Mouse (Mus musculus) left cerebral cortex, postnatal 10 days (tissue): ENCODE results near the gene Phactr3. TPM values are rescaled to one million over a fixed set of nuclear protein-coding genes. Genes with fewer than 3 reads are reported as not detected.

Experiments used
- DNase-seq, 2 experiments: peaks; one replicate each; pipeline ENCODE4 v3.0.0; 2021 to 2022; ENCODE audit warnings: low spot score in 2 of 2, mixed read lengths in 1 of 2; ENCODE audit errors: extremely low spot score in 1 of 2
- intact Hi-C: fragments of 180-260 bp; cut with DNase I; formaldehyde crosslinking; loops from one replicate; pipeline ENCODE4 v1.15.1; 2025
- total RNA-seq, 2 experiments: library from RNA; stranded (reverse); gene quantifications; 2 replicates each; pipeline ENCODE4 v1.2.3; 2021

Gene Phactr3
- total RNA-seq, 2 experiments from 2014 or later = 139 to 146 TPM

DNA sequence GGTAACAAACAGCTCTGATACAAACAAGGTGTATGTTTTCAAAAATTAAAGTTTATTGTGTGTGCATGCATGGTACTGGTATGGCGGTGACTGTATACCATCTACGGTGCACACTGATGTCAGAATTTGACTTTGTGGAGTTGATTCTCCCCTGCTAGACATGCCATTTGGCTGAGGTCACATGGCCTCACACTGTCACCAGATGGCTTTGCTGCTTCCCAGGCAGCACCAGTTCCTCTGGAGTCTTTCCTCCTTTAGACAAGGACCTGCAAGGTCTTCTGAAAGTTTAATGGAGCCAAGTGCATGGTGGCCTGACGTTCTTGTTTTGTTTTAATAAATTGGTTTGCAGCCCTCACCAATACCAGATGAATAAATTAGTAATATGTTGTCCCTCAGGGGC lies 118.3 kb downstream of the Phactr3 start:
- DNase-seq = no peak
- intact Hi-C loops = no loop called here

DNA sequence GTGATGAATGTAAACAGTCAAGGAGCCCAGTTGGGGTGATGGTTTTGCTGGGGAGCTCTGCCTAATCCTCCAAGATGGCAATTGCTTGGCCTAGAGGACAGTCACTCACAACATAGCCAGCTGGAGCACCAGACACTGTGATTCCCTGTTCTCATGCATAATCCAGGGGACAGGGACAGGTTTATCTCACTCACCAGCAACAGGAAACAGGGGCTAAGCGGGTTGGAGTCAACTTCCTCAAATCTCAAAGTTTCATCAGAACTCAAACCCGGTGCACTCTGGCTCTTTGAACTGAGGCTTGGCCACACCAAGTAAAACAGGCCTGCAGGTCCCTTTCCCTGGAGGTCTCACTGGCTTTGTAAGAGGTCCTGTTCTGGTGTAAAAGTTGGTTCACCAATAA lies 119.7 kb downstream of the Phactr3 start:
- intact Hi-C loops = no loop called here
- DNase-seq = no peak

DNA sequence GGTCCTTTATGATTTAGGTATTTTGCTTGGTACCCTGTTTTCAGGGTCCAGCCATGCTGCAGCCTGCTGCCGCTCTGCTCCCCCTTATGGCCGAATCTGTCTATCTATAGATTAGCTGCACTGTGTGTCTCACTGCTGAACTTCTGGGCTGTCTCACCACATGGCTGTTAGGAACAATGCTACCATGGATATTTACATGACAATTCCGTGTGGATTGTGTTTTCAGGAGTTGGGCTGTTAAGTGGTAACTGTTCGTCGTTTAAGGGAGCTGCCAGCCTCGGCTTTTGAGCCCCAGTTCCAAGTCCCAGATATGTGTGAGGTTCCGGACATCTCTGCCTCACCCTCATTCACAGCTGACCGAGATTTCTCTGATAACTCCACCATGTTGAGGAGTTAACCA lies 122.1 kb downstream of the Phactr3 start:
- intact Hi-C loops = no loop called here
- DNase-seq = no peak

DNA sequence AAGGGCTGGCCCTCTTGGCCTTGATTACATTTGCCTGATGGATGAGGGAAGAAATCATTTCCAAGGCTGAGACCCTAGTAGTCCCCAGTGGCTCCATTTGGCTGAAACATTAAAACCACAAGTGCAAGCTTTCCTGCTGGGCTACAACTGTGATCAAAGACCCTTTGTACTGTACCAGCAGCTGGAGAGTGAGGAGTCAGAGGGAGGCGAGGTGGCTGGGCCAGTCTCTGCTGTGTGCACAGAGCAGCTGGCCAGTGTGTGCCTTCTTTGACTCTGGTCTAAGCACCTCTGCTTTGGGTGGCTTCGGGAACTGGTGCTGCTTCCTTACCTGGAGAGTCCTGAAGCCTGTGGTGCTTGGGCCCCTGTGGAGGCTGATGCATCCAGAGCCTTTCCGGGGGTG lies 122.6 kb downstream of the Phactr3 start:
- DNase-seq = no peak
- intact Hi-C loops = no loop called here

DNA sequence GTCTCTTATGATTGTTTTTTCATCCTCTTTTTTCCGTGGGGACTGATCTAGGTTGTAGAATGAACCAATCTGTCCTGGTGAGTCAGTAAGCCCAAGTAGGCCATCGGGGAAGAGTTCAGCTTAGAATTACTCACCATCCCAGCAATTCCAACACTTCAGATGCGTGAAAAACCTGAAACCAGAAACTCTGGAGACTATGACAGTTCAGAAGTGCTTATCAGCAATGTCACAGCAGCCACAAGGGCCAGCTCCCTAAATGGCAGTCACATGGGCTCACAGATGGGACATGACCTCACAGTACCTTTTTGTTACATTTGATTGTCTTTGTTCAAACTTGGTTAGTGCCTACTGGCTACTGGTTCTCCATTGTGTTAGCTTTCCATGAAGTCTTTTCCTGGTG lies 124.2 kb downstream of the Phactr3 start:
- intact Hi-C loops = no loop called here
- DNase-seq = no peak

DNA sequence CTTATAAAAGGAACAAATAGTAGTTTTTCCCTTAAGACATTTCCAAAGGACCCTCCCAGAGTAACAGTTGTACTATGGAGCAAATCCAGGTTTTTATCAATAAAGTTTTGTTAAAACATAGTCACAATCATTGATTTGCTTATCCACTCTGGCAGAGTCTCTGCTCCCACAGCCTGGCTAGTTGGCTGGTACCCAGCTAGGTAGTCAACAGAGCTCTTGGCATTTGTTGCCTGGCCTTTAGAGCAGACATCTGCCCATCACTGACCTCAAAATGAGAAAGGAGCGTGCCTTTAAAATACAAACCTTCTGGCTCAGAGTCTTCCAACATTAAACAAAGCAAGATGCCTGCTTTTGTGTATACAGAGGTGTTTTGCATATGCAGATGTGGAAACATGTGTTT lies 126.1 kb downstream of the Phactr3 start:
- intact Hi-C loops = no loop called here

DNA sequence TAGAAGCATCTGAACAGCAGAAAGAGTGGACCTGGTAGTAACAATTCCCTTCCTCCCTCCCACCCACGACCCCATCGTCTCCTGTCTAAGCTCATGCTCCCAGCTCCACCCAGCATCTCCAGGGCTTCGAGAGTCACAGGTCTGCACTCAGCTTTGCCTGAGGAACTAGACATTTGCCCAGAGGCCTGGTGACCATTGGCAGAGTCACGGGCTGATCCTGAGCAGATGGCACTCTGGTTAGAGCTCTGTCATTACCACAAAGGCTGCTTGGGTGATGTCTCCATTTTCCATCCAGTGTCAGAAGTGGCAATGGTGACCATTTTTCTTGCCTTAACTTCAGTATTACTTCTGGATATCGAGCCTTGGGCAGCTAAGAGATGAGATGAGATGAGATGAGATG lies 127.1 kb downstream of the Phactr3 start:
- intact Hi-C loops = no loop called here
- DNase-seq = no peak

More for the DNA sequence above, 126.1 kb downstream of the Phactr3 start:
- DNase-seq = no peak

DNA sequence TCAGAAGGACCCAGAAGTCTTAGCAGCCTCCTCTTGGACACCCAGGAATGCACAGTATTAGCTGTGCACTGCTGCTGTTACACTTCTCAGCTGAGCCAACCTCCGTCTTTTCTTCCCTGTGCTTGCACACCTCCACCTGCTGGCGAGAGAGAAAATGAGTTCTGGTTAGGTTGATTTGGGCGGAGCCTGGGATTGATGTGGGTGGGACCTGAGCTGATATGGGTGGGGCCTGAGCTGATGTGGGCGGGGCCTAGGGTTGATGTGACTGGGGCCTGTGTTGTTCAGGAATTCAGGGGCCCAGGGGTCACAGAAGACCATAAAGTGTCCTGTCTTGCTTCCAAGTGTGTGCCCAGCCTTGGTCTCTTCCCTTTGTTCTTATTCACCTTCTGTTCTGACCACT lies 128.0 kb downstream of the Phactr3 start:
- DNase-seq = no peak
- intact Hi-C loops = no loop called here

DNA sequence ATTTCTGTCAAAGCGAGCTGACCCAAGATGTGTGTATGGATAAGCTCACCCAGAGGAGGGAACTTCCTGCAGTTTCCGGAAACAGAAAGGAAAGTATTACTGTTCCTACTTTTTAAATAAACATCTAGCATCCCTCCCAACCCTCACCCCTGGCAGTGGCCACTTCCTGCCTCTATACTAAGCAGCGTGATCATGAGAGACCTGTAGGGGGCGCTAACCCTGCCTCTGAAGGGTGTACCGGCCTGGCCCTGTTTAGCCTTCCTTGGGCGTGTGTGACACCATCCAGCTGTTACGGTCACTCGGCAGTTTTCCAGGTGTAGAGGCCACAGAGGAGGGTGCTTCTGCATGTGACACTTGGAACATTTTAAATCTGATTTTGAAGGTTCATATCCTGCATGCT lies 128.5 kb downstream of the Phactr3 start:
- intact Hi-C loops = no loop called here
- no peak for DNase-seq

DNA sequence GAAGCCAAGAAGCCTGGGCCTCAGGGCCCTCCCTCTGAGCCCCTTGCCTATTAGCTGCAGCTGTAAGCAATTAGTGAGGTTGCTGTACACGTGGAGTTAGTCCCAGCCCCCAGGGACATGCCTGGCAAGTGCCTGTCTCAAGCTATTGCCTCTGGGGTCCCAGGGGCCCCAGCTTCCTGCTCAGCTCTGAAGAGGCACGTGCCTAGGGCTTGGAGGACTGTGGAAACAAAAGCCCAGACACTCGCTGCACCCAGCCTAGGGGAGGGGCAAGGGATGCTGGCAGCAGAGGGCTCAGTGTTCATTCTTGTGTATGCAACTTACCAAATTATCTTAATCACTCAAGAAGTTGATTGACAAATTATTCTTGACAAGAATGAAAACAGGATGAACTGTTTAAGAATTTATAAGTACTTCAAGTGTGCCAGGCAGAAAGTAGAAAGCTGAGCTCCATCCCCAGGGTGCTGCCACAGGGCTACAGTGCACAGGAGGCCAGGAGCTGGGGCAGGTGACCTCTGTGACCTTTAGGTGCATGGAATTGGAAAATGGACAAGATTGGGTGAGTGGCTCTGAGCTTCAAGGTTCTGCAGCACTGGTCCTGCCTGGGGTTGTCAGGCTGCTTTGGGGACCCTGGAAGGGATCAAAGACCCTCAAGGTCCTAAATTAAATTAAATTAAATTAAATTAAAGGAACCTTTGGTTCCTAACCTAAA lies 138.5 kb downstream of the Phactr3 start:
- intact Hi-C loops = no loop called here
- no peak for DNase-seq

DNA sequence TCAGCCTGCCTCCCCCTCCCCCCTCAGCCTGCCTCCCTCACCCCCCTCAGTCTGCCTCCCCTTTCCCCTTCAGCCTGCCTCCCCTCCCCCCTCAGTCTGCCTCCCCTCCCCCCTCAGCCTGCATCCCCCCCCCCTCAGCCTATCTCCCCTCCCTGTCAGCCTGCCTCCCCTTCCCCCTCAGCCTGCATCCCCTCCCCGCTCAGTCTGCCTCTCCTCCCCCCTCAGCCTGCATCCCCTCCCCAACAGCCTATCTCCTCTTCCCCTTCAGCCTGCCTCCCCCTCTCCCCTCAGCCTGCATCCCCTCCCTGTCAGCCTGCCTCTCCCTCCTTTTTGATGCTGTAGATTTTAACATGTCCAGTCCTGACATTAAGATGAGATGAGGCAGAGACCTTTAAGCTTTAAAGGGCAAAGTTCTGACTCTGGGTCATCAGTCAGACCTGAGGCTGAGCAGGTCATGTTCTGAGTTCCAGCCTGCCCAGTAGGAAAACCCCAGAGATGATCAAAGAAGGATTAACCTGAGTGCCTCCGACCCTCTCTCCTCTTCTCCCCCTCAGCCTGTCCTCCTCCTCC lies 139.3 kb downstream of the Phactr3 start:
- intact Hi-C loops = no loop called here

DNA sequence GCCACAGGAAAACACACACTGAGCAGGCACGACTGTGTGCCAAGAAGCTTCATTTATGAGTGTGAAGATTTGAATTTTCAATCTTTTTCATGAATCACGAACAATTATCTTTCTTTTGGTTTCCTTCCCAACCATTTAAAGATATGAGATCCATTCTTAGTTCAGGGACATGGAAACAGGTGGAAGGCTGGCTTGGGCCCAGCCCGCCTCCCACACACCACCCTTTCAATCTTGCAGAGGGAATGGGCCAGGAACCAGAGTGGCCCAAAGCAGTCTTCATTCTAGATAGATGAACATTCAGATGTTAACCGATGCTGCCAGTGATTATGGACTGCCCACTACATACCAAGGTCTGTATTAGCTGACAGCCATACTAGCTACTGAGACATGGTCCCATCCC lies 144.3 kb downstream of the Phactr3 start:
- intact Hi-C loops = no loop called here
- DNase-seq = no peak

More for the DNA sequence above, 139.3 kb downstream of the Phactr3 start:
- no peak for DNase-seq

DNA sequence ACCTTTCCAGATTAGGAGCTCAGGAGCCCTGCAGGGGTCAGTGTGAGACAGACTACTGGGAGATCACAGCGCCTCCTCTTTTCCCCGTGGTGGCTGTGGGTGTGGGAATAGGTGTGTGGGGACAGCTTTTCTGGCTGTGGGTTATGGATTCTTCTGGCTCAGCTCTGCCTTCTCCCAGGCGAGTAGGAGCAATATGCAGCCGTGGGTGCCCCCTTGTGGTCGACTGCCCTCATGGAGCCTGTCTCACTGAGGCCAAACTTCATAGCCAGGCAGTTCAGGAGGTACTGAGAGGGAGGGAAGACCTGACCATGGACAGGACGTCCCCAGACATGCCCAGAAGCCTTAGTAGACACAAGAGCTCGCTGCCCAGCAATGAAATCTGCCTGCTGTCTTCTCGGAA lies 145.6 kb downstream of the Phactr3 start:
- intact Hi-C loops = no loop called here
- DNase-seq = peak; percentile 82 to 87

DNA sequence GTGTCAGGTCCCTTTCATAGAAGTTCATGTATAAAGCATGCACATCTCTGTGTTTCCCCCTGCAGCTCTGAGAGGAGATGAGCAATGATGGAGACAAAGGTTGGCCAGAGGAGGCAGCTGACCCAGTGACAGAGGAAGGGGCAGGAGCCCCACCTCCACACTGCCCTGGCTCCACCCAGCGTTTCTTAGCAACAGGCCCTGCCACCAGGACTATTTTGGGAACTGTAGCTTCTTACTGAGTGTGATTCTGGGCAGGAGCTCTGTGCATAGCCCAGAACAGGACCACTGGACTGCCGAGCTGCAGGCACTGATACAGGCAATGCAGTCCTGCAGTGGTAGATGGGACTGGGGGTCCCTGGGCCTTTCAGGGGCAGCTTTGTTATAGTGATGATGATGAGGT lies 146.7 kb downstream of the Phactr3 start:
- intact Hi-C loops = loop anchor here (1.0 kb wide), 1 partner anchor 128 kb away; no protein-coding TSS in a partner anchor
- peak; percentile 34 to 51 for DNase-seq

DNA sequence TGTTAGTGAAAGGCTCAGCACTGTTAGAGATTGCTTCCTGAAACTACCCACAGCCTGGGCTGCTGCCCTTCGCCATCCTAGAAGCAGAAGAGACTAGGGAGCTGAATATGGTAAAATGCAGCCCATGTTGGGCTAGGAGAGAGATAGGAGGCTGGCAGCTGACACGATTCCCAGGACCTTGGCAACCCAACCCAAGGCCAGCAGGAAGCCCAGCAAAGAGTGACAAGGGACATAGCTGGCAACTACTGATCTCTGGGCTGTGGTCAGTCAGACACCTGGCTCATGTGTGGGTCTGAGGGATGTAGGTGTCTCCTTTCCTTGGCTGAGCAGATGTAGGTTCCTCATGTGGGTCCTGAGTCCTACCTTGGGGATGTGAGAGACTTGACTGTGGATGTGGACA lies 152.0 kb downstream of the Phactr3 start:
- intact Hi-C loops = no loop called here

DNA sequence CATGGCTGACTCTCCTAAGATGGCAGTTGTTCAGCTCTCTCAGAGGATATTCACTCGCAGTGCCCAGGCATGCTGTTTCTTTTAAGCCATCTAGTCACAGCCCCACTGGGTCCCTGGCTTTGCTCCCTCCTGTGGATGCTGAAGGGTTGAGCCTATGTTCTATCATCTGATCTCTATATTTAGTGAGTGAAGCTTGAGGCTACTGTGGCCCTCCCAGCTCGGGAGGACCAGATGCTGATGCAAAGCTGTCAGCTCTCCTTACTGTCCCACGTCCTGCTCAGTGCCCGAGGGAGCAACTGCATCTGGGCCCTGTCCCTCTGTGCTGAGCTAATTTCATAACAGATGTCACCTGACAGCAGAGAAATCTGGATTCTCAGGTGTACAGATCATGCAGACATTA lies 153.6 kb downstream of the Phactr3 start:
- intact Hi-C loops = no loop called here
- DNase-seq = no peak

More for the DNA sequence above, 152.0 kb downstream of the Phactr3 start:
- DNase-seq = no peak

DNA sequence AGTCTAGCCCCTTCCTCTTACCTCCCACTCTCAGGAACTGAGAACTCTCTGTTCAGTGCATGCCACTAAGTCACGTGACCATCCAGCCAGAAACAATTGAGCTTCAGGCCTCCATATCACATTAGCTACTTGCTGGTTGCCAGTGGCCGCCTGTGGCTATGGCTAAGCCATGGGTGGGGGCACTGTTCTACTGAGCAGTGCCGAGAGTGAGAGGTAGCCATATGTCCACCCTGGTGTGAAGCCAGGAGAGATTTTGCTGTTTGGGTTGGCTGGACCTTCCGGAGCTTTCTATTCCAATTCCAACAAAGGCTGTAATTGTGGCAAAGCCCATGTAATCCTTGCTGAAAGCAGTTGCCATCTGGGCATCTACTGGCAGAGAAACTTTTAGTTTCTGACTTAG lies 155.4 kb downstream of the Phactr3 start:
- intact Hi-C loops = no loop called here
- DNase-seq = no peak

DNA sequence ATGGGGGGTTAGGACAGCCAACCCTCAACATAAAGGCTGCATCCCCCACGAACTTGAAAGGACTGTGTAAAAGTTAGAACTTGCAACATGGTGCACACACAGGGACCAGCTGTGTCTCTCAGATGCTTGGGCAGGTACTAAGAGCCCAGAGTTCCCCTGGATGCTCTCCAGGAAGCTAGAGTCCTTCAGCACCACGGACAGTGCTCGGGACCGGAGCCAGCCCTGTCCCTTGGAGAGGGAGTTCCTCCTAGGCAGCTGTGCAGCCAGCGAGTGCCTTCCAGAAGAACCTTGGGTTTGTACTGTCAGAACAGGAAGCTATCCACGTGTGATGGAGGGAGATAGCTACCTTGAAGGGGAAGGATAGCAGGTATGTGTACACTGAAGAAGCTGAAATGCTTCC lies 158.4 kb downstream of the Phactr3 start:
- DNase-seq = peak in 1 of 2 experiments; percentile 59
- intact Hi-C loops = no loop called here

DNA sequence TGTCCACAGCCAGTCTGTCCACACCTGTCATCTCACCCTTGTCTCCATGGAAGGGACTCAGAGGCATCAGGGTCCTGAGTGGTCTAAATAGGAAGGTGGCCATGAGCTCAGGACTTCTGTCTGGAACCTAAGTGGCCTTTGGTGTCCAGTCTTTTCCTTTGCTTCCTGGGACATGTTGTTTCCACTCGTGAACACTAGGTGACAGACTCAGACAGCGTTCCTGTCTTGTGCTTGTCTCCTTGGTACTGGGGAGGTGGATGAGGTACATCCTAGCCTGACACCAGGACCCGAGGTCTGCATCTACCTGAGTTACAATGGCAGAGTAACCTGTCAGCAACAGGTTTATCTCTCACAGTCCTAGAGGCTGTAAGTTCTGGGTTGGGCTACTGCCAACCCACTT lies 162.4 kb downstream of the Phactr3 start:
- intact Hi-C loops = loop anchor here (2.0 kb wide), 1 partner anchor 58 kb away; no protein-coding TSS in a partner anchor
- DNase-seq = no peak

DNA sequence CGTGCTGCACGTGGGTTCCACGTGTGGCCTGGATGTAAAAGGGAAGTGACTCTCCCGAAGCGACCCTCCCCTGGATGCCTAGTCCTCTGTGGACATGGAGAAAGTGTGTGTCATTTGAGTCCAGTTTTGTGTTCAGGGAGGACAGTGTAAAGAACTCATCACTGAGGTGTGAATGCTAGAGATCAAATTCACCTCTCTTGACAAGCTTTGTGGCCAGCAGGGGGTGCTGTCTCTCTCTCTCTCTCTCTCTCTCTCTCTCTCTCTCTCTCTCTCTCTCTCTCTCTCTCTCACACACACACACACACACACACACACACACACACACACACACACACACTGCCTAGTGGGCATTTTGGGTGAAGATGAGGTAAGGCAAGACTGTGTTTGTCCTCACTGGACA lies 168.5 kb downstream of the Phactr3 start:
- intact Hi-C loops = no loop called here

DNA sequence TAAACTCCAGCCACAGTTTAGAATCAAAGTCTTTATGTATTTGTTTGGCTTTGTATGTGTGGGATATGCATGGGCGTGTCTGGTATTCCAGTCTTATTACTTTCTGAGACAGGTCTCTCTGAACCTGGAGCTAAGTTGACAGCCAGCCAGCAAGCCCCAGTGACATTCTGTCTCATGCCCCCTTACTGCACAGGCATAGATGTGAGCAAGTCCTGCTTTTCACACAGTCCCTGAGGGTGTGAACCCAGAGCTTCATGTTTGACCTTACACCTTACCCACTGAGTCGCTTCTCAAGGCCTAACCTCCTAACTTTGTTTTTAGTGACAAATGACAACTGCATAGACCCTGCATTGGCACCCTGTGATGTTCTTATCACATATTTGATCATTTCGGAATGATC lies 169.9 kb downstream of the Phactr3 start:
- intact Hi-C loops = no loop called here
- DNase-seq = no peak

More for the DNA sequence above, 168.5 kb downstream of the Phactr3 start:
- peak in 1 of 2 experiments; percentile 83 for DNase-seq
